Mouse (Mus musculus) adrenal gland, adult 18-20 months (tissue): ENCODE results near the gene Sf1. TPM values are rescaled to one million over a fixed set of nuclear protein-coding genes. Genes with fewer than 3 reads are reported as not detected.

Experiments used
- DNase-seq, 2 experiments: peaks; one replicate each; pipeline ENCODE4 v3.0.0; 2021 to 2022; ENCODE audit warnings: low spot score in 2 of 2
- long read RNA-seq, 2 experiments: library from polyadenylated mRNA; stranded (forward); transcript quantifications; one replicate each; pipeline ENCODE4 v2.0.0; 2021
- total RNA-seq, 2 experiments: library from RNA; stranded (reverse); gene quantifications; 1 replicate in 1 of 2; 2 replicates in 1 of 2; pipeline ENCODE4 v1.2.3; 2021

Sf1 gene
- total RNA-seq, result 100 to 1,000 TPM; 233 to 277 TPM
- long read RNA-seq, experiment 1, full-length matches to known transcripts, result 59 of 94 reads
- long read RNA-seq, experiment 1, partial matches to known transcripts, result 16 of 94 reads
- long read RNA-seq, experiment 1, other reads (novel, unspliced or antisense), result 19 of 94 reads
- long read RNA-seq, experiment 2, full-length matches to known transcripts, result 10 of 45 reads
- long read RNA-seq, experiment 2, partial matches to known transcripts, result 22 of 45 reads
- long read RNA-seq, experiment 2, other reads (novel, unspliced or antisense), result 13 of 45 reads

DNA sequence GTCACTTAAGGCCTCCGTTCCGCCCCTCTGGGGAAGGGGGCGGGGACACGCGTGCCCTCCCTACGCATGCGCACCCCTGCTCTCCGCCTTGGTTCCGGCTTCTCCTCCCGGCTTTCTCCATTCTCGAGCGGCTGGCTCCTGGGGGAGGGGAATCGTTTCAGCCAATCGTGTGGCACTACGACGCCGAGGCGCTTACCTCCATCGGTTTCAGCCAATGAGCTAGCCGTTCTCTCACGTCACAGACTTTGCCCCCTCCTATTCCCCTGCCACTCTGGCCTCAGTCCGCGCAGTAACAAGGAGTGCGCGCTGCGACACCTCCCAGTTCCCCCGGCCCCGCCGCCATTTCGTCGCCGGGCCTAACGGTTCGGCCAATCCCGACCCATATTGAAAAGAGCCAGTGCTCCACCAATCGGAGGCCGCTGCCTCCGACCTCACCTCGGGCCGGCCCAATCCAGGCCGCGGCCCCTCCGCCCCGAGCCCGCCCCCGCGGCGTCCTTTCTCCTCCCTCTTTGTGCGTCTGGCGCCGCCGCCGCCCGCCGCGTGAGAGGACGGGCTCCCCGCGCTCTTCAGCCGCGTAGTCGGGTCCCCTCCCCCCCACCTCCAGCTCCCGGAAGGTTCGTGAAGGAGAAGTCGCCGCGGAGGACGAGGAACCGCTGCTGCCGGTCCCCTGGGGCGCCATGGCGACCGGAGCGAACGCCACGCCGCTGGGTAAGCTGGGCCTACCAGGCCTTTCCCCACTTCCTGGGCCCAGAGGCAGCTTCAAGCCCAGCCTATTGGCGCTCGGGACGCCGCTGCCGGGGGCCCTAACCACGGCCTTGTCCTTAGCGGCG is at the start of gene Sf1:
Gene Sf1, plus strand, starts transcription at position 280 of the 830 bp plus-strand sequence.
- peak; percentile 99 for DNase-seq

DNA sequence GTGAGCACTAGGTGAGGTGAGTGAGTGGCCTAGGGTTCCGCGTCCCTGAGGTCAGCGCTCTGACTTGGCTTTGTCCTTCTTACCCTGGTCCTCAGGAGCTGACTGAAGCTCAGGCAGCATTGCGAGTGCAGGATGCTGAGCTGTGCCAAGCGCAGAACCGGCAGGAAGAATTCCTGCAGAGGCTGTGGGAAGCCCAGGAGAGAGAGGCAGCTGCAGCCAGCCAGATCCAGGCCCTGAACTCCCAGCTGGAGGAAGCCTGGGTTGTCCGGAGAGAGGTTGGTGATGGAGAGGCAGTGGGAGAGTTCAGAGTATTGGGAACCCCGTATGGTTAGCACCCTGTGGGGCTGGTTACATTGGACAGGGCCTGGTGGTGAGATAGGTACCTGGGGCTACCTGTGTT is 49.7 kb upstream of the Sf1 start:
- no peak for DNase-seq

DNA sequence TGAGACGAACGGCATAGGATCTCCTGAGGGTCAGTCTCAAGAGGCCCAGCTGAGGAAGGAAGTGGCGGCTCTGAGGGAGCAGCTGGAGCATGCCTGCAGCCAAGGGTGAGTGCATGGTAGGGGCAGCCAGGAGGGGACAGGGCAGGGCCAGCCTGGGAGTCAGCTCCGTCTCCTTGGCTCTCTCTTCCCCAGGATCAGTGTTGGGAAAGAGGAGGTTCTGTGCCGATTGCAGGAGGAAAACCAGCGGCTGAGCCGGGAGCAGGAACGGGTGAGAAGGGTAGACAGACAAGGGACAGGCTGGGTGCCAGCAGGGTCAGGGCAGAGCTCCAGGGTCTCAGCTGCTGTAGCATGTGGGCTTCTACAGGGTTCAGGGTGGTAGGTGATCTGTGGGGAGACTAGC is 49.0 kb upstream of the Sf1 start:
- no peak for DNase-seq

DNA sequence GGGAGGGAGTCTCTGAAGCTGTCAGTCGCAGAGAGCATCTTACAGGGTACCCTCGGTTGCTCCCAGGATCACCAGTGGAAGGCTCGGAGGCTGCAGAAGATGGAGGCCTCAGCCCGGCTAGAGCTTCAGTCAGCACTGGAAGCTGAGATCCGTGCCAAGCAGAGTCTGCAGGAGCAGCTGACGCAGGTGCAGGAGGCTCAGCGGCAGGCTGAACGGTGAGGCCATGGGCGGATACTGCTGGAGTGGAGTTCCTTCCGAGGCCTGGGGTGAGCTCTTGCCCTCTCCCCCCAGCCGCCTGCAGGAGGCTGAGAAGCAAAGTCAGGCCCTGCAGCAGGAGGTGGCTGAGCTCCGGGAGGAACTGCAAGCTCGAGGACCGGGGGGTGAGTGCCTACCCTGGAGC is 47.9 kb upstream of the Sf1 start:
- DNase-seq, result no peak

DNA sequence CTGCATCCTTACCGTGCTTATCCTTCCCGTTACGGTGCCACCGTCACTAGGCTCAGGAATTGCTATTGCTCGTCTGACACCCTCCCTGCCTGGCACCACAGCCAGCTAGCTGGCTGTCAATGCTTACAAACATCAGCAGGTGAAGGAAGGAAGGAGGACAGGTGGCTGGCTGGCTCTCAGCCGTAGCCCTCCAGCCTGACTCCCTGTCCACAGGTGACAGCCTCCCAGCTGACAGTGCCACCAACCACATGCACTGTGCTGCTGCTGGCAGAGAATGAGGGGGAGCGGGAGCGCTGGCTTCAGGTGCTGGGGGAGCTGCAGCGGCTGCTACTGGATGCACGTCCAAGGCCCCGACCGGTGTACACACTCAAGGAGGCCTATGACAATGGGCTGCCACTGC is 45.3 kb upstream of the Sf1 start:
- DNase-seq, result no peak

DNA sequence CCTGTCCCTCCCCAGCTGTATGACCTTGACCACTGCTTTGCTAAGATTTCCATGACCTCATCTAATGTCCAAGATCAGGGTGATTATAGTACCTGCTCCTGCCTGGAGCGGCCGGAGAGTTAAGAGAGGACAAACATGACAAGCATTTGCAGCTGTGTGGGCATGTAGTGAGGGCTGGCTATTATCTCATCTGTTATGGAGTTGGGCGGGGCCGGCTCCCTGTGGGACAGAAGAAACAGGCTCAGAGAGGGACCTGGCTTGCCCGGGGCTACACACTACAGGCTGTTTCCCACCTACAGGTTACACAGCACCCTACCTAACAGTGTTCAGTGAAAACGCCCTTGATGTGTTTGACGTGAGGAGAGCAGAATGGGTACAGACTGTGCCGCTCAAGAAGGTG is 42.1 kb upstream of the Sf1 start:
- no peak for DNase-seq

DNA sequence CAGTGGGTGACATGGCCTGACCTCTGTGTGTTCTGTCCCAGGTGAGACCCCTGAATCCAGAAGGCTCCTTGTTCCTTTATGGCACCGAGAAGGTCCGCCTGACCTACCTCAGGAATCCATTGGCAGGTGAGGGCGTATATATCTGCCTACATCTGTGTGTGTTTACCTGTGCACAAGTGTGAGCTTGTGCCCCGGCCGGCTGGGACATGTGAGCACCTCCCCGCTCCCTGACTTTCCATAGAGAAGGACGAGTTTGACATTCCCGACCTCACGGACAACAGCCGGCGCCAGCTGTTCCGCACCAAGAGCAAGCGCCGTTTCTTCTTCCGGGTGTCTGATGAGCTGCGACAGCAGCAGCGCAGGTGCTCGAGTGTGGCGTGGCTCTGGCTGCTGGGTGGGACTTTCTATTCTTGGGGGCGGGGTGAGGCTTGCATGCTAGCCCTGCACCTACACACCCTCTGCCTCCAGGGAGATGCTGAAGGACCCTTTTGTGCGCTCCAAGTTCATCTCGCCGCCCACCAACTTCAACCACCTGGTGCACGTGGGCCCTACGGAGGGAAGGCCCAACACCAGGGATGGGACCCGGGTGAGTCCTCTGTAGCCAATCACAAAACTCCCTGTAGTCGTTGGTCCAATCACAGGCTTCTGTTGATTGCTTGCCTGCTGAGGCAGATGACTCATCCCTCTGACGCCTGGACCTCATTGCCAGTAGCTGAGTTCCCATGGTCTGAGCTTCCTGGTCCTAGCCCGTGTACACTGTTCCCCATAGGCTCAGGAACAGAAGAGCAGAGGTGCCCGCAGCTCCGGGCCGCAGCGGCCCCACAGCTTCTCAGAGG is 41.5 kb upstream of the Sf1 start:
- DNase-seq, result no peak

DNA sequence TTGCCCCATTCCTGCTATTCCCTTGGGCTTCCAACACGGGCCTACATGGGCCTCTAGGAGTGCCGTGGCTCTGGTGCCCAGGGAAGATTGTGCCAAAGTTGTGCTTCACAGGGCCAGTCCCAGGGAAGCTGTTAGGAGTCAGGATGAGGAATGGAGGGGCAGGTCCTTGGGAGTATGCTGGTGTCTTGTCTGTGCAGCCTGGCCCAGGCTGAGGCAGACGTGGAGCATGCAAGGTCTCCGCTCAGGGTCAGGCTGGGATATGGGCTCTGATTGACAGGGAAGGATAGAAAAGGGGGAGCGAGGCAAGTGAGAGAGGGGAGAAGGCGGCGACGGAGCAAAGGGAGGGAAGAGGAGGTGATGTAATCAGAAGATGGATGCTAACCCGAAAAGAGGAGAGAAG is 38.7 kb upstream of the Sf1 start:
- DNase-seq, result no peak

DNA sequence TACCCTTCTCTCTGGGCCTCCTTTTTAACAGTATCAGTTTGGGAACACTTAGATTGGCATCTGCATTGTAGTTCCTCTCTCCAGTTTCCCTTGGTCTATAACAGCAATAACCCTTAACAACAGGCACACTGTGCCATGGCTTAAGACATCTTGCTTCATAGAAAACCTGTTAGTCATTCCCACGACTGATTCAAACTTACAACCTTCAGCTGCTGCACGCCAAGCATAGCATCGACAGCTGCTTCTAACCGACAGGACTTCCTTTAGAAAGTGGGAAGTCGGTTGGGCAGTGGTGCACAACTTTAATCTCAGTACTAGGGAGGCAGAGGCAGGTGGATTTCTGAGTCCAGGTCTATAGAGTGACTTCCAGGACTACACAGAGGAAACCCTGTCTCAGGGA is 32.3 kb upstream of the Sf1 start:
- no peak for DNase-seq

DNA sequence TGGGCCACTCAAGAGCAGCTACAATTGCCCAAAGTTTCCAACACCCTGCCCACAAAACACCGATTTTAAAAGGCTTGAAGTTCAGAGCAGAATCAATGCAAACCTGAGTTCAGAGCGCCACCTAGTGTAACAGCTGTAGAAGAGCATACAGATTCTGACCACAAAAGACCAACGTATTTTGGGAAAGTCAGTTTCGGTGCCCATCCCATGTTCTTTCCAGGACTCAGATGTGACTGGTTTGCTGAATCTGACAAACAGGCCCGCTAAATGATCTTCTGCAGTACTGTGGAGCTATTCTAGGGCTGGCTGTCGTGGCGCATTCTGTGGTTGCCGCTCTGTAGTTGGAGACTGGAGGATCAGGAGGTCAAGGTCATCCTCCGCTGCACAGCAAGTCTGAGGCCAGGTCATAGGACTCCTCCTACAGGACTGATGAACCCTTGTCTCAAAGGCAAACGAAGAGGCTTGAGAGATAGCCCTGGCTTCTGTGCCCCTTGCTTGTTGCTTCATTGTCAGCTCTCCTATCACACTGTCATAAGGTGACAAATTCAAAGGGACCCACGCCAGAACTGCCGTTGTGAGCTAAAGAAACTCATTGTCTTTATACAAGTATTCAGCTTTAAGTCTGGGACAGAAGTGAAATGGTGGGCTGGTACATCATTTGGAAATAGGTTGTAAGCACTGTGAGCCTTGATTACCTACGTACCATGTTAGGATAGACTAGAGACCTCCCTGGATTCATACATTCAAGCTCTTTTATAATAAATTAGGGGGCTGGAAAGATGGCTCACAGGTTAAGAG is 31.6 kb upstream of the Sf1 start:
- DNase-seq, result peak; percentile 65

DNA sequence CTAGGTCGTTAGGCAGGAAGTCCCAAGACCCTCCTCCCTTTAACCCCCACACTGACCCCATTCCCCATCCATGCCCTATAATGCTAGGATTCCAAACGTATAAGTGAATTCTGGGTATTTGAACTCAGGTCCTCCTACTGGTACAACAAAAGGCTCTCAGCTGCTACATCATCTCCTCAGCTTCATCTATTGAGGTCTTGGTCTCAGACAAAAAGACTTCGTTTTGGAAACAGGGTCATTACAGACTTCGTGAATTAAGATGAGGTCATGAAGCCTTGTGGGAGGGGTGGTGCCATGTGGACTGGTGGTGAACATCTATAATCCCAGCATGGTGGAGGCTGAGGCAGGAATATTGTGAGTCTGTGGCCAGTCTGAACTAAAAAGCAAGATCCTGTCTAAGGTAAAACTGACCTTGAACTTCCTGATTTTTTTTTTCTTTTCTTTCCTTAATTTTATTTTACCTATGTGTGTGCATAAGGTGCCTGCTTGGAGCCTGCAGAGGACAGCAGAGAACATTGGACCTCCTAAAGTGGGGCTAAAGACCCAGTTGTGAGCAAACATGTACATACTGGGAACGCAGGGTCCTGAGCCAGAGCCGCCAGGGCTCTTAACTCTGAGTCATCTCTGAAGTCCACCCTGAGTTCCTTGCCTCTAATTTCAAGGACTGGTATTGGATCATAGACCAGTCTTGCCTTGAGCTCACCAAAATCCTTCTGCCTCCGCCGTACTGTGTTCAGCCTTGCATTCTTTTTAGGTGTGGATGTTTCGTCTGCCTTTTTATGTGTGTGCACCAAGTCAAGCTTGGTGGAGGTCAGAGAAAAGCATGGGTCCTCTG is 29.5 kb upstream of the Sf1 start:
- DNase-seq, result no peak

DNA sequence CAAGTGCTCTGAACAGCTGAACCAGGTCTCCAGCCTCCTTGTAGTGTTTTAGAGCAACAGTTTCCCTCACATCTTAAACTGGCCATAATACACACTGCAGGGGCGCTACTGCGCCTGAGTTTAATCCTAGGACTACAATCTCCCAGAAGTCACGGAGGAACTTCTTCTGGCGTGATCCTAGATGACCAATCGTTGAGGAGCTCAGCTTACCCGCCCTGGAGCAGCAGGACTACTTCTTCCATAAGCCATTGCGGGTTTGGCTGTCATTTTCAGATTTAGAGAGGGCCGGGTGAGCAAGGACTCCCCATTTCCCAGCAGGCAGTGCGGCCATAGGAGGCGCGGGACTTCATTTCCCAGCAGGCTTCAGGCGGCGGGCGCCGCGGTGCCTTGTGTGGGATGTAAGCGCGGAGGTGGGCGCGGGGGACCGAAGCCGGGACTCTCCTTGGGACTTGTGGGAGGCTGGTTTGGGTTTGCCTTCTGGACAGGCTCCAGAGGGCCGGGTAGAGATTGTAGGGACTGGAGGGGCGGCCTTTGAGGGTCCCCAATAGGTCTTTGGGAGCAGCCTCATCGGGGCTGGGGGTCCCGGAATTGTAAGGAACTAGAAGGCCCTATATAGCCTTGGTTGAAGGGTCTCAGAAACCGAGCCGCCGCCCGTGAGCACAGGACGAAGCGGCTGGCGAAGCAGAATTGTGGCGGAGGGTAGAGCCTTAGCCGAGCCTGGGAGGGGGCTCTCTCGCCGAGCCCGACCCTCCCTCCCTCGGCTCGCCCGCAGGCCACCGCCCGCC is 28.6 kb upstream of the Sf1 start, which contains the start of gene Men1:
Gene Men1, plus strand, starts transcription at position 307 of the 785 bp plus-strand sequence.
- peak; percentile 87 for DNase-seq

DNA sequence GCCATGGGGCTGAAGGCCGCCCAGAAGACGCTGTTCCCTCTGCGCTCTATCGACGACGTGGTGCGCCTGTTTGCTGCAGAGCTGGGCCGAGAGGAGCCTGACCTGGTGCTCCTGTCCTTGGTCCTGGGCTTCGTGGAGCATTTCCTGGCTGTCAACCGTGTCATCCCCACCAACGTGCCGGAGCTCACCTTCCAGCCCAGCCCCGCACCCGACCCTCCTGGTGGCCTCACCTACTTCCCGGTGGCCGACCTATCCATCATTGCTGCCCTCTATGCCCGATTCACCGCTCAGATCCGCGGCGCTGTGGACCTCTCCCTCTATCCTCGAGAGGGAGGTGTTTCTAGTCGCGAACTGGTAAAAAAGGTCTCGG is 28.0 kb upstream of the Sf1 start:
- DNase-seq, result no peak

DNA sequence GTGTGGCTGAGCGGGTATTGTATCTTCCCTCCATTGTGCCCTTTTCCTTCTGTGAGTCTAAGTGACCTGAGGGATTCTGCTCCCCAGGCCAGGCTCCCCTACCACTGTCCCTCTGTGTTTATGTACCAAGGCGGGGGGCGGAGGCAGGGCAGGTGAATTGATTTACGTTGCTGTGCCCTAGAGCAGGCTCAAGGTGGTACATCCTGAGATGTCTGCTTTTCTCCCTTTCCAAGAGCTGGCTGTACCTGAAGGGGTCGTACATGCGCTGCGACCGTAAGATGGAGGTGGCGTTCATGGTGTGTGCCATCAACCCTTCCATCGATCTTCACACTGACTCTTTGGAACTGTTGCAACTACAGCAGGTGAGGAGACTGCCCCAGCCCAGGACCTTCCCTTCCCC is 26.6 kb upstream of the Sf1 start:
- DNase-seq, result no peak

DNA sequence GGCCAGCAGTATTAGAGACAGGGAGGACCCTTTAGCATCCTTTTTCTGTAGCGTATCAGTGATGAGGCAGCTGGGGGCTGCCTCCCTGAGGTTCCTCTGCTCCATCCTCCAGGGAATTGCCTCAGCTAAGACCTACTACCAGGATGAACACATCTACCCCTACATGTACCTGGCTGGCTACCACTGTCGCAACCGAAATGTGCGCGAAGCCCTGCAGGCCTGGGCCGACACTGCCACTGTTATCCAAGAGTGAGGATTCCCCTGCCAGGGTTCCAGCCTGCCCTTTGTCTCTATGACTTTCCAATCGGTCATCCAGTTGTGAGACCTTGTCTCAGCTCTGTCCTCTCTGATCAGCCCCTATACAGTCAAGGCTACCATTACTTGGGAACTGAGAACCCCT is 25.3 kb upstream of the Sf1 start:
- DNase-seq, result no peak

DNA sequence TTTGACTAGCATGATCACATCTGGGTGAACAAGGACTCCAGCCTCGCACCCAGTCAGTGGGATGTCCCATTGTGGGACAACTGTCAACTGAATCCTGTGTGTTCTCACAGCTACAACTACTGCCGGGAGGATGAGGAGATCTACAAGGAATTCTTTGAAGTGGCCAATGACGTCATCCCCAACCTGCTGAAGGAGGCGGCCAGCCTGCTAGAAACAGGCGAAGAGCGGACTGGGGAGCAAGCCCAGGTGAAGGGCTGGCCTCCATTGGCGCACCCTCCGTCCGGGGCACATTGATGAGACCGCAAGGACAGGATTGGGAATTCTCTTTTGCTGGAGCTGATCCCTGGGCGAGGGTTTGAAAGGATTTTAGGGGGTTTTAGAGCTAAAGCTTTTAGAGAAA is 24.8 kb upstream of the Sf1 start:
- DNase-seq, result no peak

DNA sequence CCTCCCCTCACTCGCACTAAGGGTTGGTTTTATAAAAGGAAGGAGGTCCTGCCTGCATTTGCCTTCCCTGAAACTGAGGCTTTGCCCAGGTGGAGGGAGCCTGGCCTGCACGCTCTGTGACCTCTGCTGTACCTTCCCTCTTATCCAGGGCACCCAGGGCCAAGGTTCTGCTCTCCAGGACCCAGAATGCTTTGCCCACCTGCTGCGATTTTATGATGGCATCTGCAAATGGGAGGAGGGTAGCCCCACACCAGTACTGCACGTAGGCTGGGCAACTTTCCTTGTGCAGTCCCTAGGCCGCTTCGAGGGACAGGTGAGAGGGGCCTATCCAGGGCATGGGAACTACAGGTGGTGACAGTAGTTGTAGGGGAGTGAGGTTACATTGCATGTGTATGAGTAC is 24.3 kb upstream of the Sf1 start:
- DNase-seq, result no peak

DNA sequence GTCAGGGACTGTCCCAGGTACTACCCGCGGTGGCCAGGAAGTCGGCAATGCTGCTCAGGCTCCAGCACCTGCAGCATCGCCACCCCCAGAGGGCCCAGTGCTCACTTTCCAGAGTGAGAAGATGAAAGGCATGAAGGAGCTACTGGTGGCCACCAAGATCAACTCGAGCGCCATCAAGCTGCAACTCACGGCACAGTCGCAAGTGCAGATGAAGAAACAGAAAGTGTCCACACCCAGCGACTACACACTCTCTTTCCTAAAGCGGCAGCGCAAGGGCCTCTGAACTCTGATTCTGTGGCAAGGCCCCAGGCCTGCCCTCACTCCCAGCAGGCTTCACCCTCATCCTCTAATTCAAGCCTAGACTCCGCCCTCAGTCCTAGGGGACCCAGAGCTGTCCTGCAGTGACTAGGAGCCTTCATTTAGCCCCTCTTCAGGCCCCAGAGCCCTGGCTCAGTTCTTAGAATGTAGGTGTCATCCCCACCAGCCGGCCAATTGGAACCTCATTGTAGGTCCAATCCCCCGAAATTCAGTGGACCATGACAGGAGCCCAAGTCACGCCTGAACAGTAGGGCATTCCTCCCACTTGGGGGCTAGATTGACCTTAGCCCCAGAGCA is 23.5 kb upstream of the Sf1 start:
- DNase-seq, result no peak
